Mouse (Mus musculus) layer of hippocampus, adult 18-20 months (tissue): ENCODE measurements around the gene Olfr1387. TPM values are rescaled to one million over a fixed set of nuclear protein-coding genes. Genes with fewer than 3 reads are reported as not detected.
"Not testable (repeated sequence)": the region's sequence is repeated elsewhere in the genome, so short reads cannot be mapped to it uniquely, and the experiment has no call there.

Experiments used
- DNase-seq, 2 experiments: peaks; one replicate each; pipeline ENCODE4 v3.0.0; 2022; ENCODE audit warnings: low spot score in 2 of 2
- long read RNA-seq: library from polyadenylated mRNA; stranded (forward); transcript quantifications from one replicate; pipeline ENCODE4 v2.0.0, GENCODE M21; 2021
- total RNA-seq, 2 experiments: library from RNA; stranded (reverse); gene quantifications; 2 replicates each; pipeline ENCODE4 v1.2.3; 2021

Olfr1387 gene
- total RNA-seq = not detected
- long read RNA-seq = 0 reads

DNA sequence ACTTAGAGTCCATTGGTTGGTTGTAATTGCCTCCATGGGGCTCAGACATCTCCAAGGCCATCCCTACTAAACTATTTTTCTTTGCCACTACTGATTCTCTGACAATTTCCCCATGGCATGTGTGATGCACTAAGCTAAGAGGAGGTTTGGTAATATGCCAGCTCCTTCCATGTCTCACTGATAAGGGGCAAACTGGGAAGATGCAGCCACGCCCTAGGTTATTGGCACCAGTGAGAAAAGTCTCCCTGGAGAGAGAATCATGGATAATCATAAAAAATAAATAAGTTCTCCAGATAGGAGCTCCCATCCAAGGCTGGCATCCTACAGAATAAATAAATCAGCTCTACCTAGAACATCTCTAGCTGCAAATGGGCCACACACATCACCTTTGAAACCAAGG lies at the start of gene Olfr1387:
TSS of gene Olfr1387 (plus strand) at position 301 of the 400 bp plus-strand sequence.
- no peak for DNase-seq

DNA sequence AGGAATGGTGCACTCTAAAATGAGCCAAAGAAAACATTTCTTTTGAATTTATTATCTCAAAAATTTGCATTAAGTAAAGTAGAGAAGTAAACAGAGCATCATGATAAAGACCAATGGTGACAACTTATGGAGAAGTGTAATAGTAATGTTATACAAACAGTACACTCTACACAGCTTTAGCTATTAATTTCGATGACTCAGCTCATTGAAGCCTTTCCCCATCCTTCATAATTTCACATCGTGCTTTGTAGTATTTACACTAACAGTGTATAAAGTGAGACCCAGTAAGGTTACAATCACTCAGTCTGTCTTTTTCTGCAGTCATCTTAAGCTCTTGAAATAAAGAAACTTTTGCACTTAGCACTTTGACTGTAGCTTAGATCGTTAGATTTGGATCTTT lies 48.4 kb upstream of the Olfr1387 start:
- DNase-seq = no peak

DNA sequence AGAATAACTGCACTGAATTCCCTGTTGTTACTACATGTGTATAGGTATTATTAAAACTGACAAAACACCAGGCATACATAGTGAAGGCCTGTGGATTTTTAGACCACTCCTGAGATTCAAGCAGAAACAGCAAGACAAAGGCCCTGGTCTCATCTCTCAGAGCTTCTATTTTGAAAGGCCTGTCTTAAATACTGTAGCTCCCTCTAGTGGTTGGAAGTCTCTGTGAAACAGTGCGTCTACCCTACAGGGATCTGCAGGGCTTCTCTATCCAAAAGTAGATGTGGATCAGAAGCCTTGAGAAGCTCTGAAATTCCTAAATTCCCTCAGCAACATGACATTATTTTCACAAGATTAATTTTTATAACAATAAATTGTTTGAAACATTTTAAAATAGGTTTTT lies 44.6 kb upstream of the Olfr1387 start:
- DNase-seq = peak in 1 of 2 experiments; percentile 31

DNA sequence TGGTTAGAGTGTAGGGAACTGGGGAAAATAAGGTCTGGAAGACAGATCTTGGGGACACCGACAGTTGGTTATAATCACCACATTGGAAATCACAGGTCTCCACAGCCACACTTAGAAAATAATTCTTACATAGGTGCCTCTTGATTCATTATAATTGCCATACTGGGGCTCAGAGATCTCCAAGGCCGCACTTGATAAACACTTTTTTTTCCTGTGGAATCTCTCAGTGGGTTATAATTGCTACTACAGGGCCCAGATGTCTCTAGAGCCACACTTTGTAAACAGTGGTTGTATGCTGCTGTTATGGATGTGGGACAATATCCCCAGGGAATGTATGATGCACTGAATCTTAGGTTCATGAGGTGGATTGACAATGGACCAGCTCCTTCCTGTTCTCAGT lies 32.4 kb upstream of the Olfr1387 start, which contains the start of gene Olfr1389:
TSS of gene Olfr1389 (plus strand) at position 301 of the 400 bp plus-strand sequence.
- DNase-seq = no peak

DNA sequence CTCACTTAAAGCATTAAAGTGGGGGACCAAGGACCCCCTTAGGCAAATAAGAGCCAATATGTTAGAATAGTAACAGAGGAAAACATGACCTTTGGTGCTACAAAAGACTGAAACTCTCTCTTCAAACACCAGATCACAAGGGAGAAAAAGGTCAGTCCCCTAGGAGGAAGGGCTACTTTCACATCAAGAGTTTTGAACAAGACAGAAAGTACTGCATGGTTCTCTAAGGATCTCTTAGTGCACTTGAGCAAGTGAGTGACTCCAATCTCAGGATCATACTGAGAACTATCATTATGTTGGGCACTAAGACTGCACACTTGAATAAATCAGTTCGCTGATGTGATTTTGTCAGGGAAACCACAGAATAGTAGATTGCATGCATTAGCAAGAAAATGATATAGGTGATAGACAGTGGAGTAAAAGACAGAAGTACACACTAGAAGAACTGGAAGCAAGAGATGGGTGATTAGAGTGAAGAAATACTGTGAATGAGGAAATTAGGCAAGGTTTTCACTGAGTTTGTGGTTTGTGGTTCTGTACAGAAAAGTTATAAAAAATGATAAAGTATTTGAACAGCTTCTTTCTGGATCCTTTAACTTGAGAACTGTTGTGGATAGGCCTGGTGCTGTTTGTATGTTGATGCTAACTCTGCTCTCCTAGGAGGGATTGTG lies 29.8 kb upstream of the Olfr1387 start:
- no peak for DNase-seq

DNA sequence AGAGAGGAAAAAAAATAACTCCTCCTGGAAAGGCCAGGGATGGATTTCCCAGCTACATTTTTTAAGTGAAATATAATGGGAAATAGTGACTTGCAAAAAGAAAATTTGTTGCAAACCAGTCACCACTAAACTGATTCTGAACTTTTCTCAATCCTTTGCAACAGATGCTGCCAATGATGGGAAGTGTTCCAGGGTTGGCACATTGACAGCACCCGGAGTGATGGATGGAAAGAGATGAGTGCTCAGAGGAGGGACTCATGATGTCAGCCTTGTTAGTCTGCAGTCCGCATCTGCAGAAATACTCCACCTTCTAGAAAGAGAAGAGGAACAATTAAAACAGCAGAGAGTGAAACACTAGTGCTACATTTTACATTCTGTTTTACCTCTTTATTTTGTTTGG lies 25.5 kb upstream of the Olfr1387 start:
- peak; percentile 37 to 47 for DNase-seq

DNA sequence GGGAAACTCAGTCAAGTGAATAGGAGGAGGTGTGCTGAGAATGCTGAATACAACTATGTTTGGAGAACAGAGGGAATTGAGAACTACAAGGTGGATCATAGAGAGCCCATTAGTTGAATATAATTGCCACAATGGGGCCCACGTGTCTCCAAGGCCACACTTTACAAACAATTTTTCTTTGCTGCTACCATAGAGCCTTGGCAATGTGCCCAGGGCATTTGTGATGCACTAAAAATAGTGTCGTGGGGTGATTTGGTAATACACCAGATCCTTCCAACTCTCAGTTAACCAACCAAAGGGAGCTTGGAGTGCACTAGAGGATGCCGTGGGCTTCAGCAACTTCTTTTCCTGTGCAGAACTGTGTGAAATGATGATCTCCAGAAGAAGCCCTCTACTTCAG lies 18.7 kb upstream of the Olfr1387 start, which contains the start of gene Olfr1388:
TSS of gene Olfr1388 (plus strand) at position 214 of the 400 bp plus-strand sequence.
- DNase-seq = peak in 1 of 2 experiments; percentile 17

DNA sequence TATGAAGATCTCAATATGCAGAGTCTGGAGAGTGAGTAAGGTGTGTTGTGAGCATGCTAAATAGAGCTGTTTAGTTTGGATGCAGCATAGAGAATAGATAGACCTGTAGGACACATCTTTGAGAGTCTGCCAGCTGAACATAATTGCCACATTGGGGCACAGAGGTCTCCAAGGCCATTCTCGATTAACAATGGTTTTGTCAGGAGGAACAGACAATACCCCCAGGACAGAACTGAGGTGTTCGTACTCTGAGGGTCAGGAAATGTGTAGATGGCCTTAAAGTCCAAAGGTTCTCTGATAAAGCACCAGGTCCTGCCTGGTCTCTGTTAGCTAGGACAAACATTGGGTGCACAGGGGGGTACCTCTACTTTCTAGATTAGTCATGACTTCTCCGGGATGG lies 9.6 kb downstream of the Olfr1387 start, which contains the start of gene Olfr1386:
TSS of gene Olfr1386 (plus strand) at position 301 of the 400 bp plus-strand sequence.
- not testable (repeated sequence) for DNase-seq

DNA sequence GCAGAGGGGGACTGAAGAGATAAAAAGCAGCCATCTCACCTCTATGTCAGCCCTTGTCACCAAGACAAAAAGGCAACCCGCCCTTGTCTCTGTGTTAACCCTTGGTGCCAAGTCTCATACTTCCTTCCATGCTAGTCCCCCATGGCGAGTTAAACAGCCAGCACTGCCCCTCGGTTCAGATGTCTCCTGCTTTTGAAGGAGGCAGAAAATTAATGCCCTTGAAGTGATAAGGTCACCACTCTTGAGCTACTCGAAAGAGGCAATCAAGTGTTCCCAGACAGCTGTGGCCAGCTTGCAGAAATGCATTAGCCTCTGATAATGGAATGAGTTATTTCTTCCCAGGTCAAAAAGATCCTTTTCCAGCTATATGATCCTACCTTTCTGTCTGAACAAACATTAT lies 30.8 kb downstream of the Olfr1387 start:
- DNase-seq = no peak

DNA sequence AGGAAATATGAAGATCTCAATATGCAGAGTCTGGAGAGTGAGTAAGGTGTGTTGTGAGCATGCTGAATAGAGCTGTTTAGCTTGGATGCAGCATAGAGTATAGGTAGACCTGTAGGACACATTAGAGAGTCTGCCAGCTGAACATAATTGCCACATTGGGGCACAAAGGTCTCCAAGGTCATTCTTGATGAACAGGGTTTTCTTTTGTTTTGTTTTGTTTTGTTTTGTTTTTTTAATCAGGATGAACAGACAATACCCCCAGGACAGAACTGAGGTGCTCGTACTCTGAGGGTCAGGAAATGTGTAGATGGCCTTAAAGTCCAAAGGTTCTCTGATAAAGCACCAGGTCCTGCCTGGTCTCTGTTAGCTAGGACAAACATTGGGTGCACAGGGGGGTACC lies 33.6 kb downstream of the Olfr1387 start, which contains the start of gene Olfr1385:
TSS of gene Olfr1385 (plus strand) at position 301 of the 400 bp plus-strand sequence.
- DNase-seq = not testable (repeated sequence)

Other genes with a start within 250 kb of the Olfr1387 start
- 10 to 100 TPM; 56.0 to 60.7 TPM for gene Mgat1, start 211.2 kb upstream of the Olfr1387 start, total RNA-seq
- not detected for gene Olfr1393, start 177.0 kb upstream of the Olfr1387 start, total RNA-seq
- gene Olfr1392, start 170.1 kb upstream of the Olfr1387 start, total RNA-seq = under 1 TPM in 1 of 2 experiments, not detected in 1; 0.10 TPM
- not detected for gene Olfr10, start 150.6 kb upstream of the Olfr1387 start, total RNA-seq
- gene Olfr1391, start 132.6 kb upstream of the Olfr1387 start, total RNA-seq = not detected
- not detected for gene Olfr1390, start 120.2 kb upstream of the Olfr1387 start, total RNA-seq
- gene Olfr1389, start 32.3 kb upstream of the Olfr1387 start, total RNA-seq = not detected
- under 1 TPM; 0.43 to 0.47 TPM for gene Olfr1388, start 18.7 kb upstream of the Olfr1387 start, total RNA-seq
- gene Olfr1386, start 9.7 kb downstream of the Olfr1387 start, total RNA-seq = not detected
- gene Olfr1385, start 33.7 kb downstream of the Olfr1387 start, total RNA-seq = not detected
- gene Olfr1384, start 51.4 kb downstream of the Olfr1387 start, total RNA-seq = not detected
- gene Olfr1383, start 64.3 kb downstream of the Olfr1387 start, total RNA-seq = under 1 TPM in 1 of 2 experiments, not detected in 1; 0.35 TPM
- not detected for gene Olfr1382, start 72.9 kb downstream of the Olfr1387 start, total RNA-seq
- not detected for gene Olfr1381, start 88.1 kb downstream of the Olfr1387 start, total RNA-seq
- gene Olfr1380, start 101.5 kb downstream of the Olfr1387 start, total RNA-seq = not detected
- gene Flt4, start 153.9 kb downstream of the Olfr1387 start, total RNA-seq = 1 to 10 TPM; 2.1 to 2.3 TPM
- not detected for gene Scgb3a1, start 208.3 kb downstream of the Olfr1387 start, total RNA-seq